Mouse (Mus musculus) forebrain, embryonic 10.5 days (tissue): ENCODE data around the gene Il18rap. TPM values are rescaled to one million over a fixed set of nuclear protein-coding genes. Genes with fewer than 3 reads are reported as not detected.
A peak's percentile ranks its signal among the peaks of the same experiment; 100 is the strongest.
"Not testable (repeated sequence)": the region's sequence is repeated elsewhere in the genome, so short reads cannot be mapped to it uniquely, and the experiment has no call there.

Experiments
- DNase-seq: peaks from one replicate; pipeline ENCODE4 v3.0.0-alpha.2; 2017; ENCODE audit warnings: low spot score; ENCODE audit errors: extremely low spot score
- H3K27ac ChIP-seq: fragments of 300-500 bp; sonication (generic); 2 replicates; pipeline ENCODE4 v1.5.1; 2016; ENCODE audit warnings: mild to moderate bottlenecking
- H3K27me3 ChIP-seq: fragments of 300-500 bp; sonication (generic); 2 replicates; pipeline ENCODE4 v1.6.1; 2016; ENCODE audit warnings: mild to moderate bottlenecking; ENCODE audit not compliant: poor library complexity, severe bottlenecking
- H3K36me3 ChIP-seq: fragments of 300-500 bp; sonication (generic); replicated peaks from 2 replicates; pipeline ENCODE4 v1.6.1; 2016; ENCODE audit warnings: mild to moderate bottlenecking, moderate library complexity
- H3K4me1 ChIP-seq: fragments of 300-500 bp; sonication (generic); 2 replicates; pipeline ENCODE4 v1.6.1; 2016
- H3K4me3 ChIP-seq: fragments of 300-500 bp; sonication (generic); 2 replicates; pipeline ENCODE4 v1.5.1; 2016; ENCODE audit warnings: mild to moderate bottlenecking, moderate library complexity
- H3K9me3 ChIP-seq: fragments of 300-500 bp; sonication (generic); 2 replicates; pipeline ENCODE4 v1.6.1; 2016; ENCODE audit warnings: mild to moderate bottlenecking, moderate library complexity
- WGBS: fragments of 180-500 bp; shearing (Covaris S2); methylation state at CpG from one replicate; pipeline ENCODE4 v1.1.7; 2016; 5-methylcytosine and 5-hydroxymethylcytosine counted together
- polyA plus RNA-seq: library from polyadenylated mRNA; unstranded; fragments of >200 nt; fragmentation: Nextera tagmentation; extraction: Ambion mirVana; gene quantifications from 2 replicates; pipeline ENCODE4 v1.2.1, GENCODE M21; 2016

The Il18rap gene
- polyA plus RNA-seq, 1 experiment from 2014 or later: 0.22 TPM

- peak; percentile 37 for DNase-seq
- no peak within 1 kb of the TSS for H3K4me3 ChIP-seq
- no peak within 1 kb of the TSS for H3K27ac ChIP-seq
- no peaks in the 10 kb centered on the region for H3K9me3 ChIP-seq
- H3K27me3 ChIP-seq: peaks cover 8% of the 10 kb centered on the region; the same call in 1 of the 2 replicates
- H3K4me1 ChIP-seq: no peaks in the 10 kb centered on the region
- WGBS: 19% methylated on average over 7 of the region's 7 CpGs
- no peaks in the 10 kb centered on the region for H3K36me3 ChIP-seq
Observed at GRCm38 (mm10) chr1:40579784-40580183, 64.6 kb downstream of the Il18rap start, which contains the start of gene Slc9a4. Gene Slc9a4 (plus strand): TSS chr1:40580081.

DNA sequence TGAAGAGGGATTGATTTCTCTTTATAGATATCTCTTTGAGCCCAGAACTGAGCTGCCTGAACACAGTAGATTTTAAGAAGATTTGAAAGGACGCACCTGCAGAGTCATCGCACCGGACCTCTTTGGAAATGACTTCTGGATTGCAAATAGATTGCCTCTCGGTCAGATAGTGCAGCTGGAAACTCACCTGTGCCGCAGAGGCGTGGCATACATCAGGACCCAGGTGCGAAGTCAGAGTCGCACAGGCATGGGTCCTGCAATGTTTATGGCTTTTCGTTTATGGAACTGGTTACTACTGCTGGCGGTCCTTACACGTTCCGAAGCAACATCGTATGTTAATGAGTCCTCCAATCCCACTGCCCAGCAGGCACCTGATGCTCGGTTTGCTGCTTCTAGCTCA, 65.1 kb downstream of the Il18rap start:
- DNase-seq: no peak
- WGBS: 71% methylated on average over 14 of the region's 14 CpGs

DNA sequence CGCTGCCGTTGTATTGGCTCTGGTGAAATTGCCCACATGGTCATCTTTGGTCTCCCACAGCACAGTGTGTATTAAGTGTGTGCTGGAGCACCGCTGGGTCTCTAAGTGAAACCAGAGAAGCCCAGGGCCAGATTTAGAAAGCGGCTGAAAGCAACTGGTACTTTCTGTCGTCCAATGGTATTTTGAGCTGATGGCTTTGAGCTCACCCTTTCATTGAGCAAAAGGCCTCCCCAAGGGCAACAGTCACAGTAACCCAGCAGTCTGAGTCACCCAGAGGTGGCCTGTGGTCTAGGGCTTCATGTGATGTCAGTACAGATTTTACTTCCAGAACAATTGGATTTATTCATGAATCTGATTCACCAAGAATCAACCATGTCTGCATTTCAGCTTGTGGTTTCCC, 71.6 kb downstream of the Il18rap start:
- H3K27ac ChIP-seq: no peak overlapping the region
- WGBS: 88% methylated on average over 5 of the region's 5 CpGs
- no peaks in the 10 kb centered on the region for H3K36me3 ChIP-seq
- no peak for DNase-seq
- H3K4me3 ChIP-seq: no peak overlapping the region
- H3K4me1 ChIP-seq: no peaks in the 10 kb centered on the region
- H3K9me3 ChIP-seq: no peaks in the 10 kb centered on the region
- no peaks in the 10 kb centered on the region for H3K27me3 ChIP-seq

More for the DNA sequence above, 65.1 kb downstream of the Il18rap start:
- Histone ChIP-seq H3K36me3 (no peaks in the 10 kb centered on the region), H3K9me3 (no peaks in the 10 kb centered on the region), H3K27me3 (peaks cover 8% of the 10 kb centered on the region; the same call in 1 of the 2 replicates), H3K4me1 (no peaks in the 10 kb centered on the region), H3K4me3 (no peak overlapping the region), H3K27ac (no peak overlapping the region)

GRCm38 (mm10) chr1:40590931-40591330, 75.8 kb downstream of the Il18rap start:
- H3K4me3 ChIP-seq: no peak overlapping the region
- H3K27ac ChIP-seq: no peak overlapping the region
- H3K4me1 ChIP-seq: no peaks in the 10 kb centered on the region
- H3K27me3 ChIP-seq: no peaks in the 10 kb centered on the region
- no peaks in the 10 kb centered on the region for H3K36me3 ChIP-seq
- no peak for DNase-seq
- WGBS: 92% methylated on average over 4 of the region's 4 CpGs
- no peaks in the 10 kb centered on the region for H3K9me3 ChIP-seq

DNA sequence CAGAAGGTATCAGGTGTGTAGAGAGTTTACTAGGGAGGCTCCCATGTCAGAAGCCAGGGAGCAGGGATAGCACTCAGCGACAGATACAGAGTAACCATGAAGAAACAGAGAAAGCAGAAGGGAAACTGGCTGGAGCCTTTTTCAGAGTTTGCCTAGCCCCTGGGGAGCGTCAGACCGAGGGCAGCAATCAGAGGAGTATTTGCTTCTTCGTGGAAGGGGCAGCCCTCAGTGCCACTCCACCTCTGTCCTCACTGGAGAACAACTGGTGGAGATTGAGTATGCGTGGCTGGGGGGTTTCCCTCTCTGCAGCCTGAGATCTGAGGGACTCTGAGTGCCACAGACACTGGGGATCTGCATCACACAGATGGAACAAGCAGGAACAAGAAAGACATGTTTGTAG, 82.7 kb downstream of the Il18rap start:
- Histone ChIP-seq H3K4me1 (no peaks in the 10 kb centered on the region), H3K27me3 (no peaks in the 10 kb centered on the region), H3K9me3 (no peaks in the 10 kb centered on the region), H3K36me3 (no peaks in the 10 kb centered on the region), H3K4me3 (no peak overlapping the region), H3K27ac (no peak overlapping the region)
- WGBS: 79% methylated on average over 5 of the region's 5 CpGs
- no peak for DNase-seq

DNA sequence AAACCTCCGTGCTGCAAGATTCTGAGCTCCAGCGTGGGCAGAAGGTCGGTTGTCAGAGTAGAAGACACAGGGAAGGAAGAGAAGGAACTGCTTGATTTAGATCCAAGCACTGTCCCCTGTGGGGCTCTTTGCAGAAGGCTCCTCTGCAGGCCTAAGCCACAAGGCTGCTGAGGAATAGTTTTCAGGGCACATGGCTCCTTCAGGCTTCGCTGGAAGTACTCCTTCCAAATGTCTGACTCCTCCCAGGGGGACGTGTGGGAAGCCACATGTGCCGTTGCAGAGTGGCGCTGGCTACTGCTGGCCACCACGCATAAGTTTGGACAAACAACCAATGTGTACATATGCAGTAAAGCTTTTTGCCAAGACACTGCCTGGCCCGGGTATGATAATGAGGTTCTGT, 84.5 kb downstream of the Il18rap start:
- H3K36me3 ChIP-seq, H3K4me1 ChIP-seq, H3K27me3 ChIP-seq, H3K27ac ChIP-seq, DNase-seq, H3K9me3 ChIP-seq, H3K4me3 ChIP-seq: not testable (repeated sequence)
- WGBS: 91% methylated on average over 9 of the region's 9 CpGs

GRCm38 (mm10) chr1:40600394-40601327, 85.5 kb downstream of the Il18rap start:
- no peak overlapping the region for H3K27ac ChIP-seq
- H3K9me3 ChIP-seq: no peaks in the 10 kb centered on the region
- H3K36me3 ChIP-seq: no peaks in the 10 kb centered on the region
- H3K4me1 ChIP-seq: no peaks in the 10 kb centered on the region
- H3K27me3 ChIP-seq: no peaks in the 10 kb centered on the region
- no peak for DNase-seq
- no peak overlapping the region for H3K4me3 ChIP-seq
- 93% methylated on average over 25 of the region's 25 CpGs for WGBS

Other genes with a start within 250 kb of the Il18rap start
- 0.75 and 1.1 TPM in 2 replicates for gene Il1rl2, start 190.8 kb upstream of the Il18rap start, polyA plus RNA-seq
- gene Il1rl1, start 85.8 kb upstream of the Il18rap start, polyA plus RNA-seq: 0.11 TPM in 1 of 2 replicates, not detected in the other
- not detected in 2 replicates for gene Il18r1, start 49.8 kb upstream of the Il18rap start, polyA plus RNA-seq
- gene Slc9a4, start 64.7 kb downstream of the Il18rap start, polyA plus RNA-seq: not detected in 2 replicates
- not detected in 2 replicates for gene Slc9a2, start 165.2 kb downstream of the Il18rap start, polyA plus RNA-seq